Mouse (Mus musculus): Measurements from ENCODE around the gene Nuak2.

Gene Nuak2

DNA sequence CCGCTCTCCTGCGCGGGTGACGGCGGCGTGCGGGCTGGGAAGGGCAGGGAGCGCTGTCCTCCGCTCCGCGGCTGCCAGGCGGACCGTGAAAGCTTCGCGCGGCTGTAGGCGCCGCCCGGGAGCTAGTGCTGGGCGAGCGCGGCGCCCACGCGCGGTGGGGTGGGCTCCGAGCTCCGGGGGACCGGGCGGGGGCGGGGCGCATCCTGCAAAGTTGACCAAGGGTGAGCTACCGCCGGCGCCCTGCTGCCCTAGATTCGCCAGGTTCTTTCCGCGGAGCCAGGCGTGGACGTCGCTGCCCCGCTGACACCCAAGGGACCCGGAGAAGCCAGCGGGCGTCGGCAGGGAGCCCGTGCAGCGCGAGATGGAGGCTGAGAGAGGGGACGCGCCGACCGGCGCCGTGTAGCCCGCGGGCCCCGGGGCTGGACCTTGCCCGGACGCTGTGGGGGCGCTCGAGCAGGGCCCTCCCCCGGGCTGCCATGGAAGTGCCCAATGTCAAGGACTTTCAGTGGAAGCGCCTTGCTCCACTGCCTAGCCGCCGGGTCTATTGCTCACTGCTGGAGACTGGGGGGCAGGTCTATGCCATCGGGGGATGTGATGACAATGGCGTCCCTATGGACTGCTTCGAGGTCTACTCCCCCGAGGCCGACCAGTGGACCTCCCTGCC is 17.0 kb upstream of the Nuak2 start:
- WGBS = 2% methylated on average over 66 of the region's 71 CpGs

DNA sequence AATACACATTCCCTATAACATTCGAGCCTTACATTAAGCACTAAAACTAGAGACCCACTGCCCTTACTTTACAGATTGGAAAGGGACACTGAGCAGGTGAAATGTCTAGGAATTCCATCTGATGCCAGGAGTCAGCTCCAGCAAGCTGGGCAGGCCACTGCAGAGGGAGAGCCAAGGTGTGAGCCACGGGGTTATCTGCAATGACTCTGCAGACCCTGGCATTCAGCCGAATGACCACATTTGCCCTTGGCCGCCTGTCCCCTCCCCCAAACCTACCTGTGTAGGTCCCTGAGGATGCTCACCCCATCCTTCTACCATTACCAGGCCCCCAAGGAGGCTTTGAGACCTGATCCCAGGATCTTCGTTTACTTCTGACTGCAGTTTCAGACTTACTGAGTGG is 16.2 kb upstream of the Nuak2 start:
- 92% methylated on average over 5 of the region's 5 CpGs for WGBS

DNA sequence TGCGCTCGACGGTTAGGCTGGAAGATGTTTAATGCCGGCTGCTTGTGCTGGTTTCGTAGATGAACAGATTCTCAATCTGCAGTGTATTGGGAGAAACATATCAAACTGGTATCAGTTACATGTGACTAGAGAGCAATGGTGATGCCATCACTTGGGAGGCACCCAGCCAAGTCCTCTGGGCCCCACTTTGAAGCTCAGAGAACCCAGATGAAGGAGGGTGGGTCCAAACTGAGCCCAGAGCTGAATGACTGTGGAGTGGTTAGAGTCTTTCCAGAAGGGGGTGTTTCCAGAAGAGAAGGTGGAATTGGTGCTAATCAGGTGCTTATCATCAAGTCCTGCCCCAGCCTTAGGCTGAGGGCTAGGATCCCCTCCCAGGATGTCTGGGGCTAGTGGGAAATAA is 14.7 kb upstream of the Nuak2 start:
- 89% methylated on average over 5 of the region's 5 CpGs for WGBS

DNA sequence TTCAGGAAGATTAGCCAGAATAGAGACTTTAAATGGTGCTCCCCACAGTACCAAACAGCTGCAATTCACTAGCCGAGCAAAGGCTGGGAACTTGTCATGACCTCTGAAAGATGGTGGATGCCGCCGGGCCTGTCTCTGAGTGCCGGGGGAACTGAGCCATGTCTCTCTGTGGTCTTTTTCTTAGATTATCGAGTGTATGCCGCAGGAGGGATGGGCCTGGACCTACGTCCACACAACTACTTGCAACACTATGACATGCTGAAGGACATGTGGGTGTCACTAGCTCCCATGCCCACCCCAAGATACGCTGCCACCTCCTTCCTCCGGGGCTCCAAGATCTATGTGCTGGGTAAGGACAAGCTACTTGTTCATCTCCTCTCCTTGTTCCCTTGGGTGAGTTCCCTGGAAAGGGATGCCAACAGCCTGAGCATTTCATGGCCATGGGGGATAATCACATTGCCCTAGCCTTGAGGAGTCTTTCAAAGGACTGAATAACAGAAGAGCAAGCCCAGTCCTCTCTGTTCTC is 13.5 kb upstream of the Nuak2 start:
- 92% methylated on average over 9 of the region's 9 CpGs for WGBS

DNA sequence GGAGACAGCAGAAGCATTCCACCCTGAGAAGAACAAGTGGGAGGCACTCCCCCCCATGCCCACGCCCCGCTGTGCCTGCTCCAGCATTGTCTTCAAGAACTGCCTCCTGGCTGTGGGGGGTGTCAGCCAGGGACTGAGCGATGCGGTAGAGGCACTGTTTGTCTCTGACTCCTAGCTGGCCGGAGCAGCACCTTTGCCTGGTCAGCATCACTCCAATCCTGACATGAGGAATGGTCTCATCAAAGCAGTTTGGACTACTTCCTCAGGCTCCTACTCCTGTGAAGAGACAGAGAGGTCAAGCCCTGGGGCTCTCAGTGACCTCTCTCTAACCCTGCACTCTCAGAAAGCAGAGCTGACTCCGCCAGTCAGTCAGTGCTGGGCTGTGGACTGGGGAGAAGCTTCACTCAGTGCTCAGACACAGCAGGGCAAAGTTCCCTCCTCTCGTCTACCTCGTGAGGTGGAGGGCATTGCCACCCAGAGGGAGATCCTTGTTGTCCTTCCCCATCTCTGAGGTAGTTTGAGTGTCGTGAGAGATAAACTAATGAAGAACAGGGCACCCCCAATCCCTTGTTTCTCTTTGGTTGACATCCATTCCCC is 11.2 kb upstream of the Nuak2 start:
- WGBS = 83% methylated on average over 9 of the region's 9 CpGs

DNA sequence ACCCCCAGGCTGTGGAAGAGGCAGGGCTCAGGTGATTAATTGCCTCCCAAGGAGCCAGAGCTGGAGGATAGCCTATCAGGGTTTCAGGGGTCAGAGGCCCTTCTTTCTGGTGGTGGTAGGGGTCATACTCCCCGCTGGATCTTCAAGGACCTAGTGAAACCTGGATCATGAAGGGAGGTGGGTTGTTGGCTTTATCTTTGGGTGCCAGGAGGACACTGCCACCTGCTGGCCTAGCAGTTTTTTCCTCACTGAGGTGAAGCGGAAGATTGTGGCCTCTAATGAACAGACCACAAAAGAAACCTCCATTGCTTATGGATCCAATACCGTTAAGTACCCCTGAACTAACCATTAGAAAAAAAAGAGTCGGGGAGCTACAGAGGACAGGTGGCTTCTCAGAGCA is 9.8 kb upstream of the Nuak2 start:
- 56% methylated on average over 4 of the region's 4 CpGs for WGBS

DNA sequence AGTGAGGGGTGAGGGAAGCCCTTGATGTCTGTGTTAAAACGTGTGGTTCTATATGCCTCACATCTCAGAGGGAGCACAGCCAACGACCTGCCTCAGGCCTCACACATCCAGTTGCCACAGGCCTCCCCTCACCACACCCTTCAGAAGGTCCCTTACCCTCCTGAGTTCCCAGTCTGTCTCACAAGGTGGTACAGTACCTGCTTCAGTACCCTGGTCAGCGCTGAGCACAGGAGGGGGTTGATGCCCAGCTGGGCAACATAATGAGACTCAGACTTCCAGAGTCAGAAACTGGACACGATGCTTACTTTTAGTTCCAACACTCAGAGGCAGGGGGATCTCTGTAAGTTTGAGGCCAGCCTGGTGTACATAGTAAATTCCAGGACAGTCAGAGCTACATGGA is 9.1 kb upstream of the Nuak2 start:
- WGBS = 60% methylated on average over 4 of the region's 4 CpGs

DNA sequence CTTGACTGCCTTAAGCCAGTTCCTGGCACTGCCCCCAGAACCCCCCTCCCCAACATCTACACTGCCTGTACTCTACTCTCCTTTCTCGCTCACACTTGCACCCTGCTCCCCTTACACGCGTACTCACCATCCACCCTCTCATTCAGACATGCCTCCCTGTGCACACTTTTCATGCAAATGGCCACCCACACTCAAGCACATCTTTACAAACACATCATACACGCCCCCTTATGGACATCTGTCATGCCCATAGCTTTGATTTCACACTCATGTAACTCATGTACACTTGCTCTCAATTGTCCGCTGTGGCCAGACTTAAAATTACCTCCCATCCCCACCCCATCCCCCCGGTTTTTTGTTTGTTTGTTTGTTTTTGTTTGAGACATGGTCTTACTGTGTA is 8.0 kb upstream of the Nuak2 start:
- WGBS = 67% methylated on average over 6 of the region's 6 CpGs

DNA sequence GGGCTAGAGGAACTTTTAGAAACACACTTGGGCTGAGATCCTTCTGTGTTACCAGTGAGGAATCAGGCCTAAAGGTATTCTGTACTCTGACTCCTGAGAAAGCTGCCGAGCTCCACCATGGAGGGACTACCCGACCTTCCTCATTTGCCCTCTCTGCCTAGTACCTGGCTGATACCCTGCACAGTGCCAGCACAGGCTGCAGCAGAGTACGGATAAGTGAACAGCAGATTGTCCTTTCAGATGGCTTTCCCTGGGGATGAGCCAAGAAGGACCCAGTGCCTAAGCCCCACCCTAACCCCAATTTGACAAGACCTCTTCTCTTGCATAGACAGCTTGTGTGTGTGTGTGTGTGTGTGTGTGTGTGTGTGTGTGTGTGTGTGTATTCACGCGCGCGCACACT is 7.3 kb upstream of the Nuak2 start:
- WGBS = 94% methylated on average over 7 of the region's 7 CpGs

DNA sequence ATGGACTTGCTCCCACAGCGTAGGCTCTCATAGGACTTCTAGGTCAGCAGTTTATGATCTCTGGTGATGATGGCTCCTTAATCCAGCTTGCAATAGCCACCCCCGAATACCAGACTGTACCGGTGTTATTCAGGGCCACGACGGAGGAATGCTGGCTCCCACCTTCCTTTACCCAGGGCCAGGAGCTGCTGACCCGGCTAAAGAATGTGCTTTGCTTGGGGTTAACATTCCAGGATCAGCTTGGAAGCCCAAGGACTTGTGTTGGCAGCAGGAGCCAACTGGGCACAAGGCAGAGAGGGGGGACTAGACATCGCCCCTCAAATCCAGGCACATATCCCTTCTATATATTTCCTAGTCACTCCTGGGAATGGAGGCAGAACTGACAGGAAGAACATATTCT is 5.2 kb upstream of the Nuak2 start:
- 85% methylated on average over 7 of the region's 7 CpGs for WGBS

DNA sequence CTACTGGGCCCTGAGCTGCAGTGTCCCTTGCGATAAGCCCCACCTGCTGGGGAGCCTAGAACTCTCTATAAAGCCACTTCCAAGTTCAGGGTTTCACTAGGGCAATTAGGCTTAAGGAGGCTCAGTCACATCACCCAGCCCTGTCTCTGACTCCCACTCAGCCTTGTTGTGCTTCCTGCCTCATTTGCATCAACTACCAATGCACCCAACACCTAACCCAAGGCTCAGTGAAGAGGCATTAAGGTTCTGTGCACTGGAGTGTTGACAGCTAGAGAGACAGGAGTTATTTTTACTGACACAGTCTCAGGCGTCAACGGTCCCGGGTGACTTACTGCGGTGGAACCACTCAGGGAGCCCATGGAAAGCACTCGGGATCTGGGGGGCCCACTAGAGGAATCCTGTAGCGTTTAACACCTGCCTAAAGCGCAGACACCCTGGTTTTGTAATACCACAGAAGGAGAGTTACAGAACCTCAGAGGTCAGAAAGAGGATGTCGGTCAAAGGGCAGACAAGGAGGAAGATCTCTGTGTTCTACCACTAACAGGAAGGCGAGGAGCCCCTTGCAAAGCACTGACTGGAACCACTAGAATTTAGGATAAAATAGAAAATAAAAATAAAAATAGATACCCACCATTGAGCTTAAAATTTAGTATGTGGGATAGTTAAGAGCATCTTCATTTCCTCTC is 4.6 kb upstream of the Nuak2 start:
- 77% methylated on average over 10 of the region's 10 CpGs for WGBS

DNA sequence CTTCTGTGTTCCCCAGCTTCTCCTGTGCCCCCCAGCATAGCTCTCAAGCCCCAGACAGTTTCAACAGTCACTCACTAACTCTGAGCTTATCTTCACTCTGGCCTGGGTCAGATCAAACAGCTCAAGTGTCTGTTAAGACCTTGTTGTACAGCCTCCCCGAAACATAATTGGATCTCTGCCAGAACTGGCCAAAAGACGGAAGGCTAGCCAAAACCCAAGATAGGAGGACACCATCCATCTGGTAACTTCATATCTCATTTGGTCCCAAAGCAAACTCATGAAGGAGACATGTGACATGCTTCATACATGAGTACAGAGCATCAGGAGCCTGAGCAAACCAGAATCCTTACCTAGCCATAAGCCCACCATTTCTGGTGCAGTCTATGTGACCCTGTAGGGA is 3.9 kb upstream of the Nuak2 start:
- 36% methylated on average over 2 of the region's 2 CpGs for WGBS

DNA sequence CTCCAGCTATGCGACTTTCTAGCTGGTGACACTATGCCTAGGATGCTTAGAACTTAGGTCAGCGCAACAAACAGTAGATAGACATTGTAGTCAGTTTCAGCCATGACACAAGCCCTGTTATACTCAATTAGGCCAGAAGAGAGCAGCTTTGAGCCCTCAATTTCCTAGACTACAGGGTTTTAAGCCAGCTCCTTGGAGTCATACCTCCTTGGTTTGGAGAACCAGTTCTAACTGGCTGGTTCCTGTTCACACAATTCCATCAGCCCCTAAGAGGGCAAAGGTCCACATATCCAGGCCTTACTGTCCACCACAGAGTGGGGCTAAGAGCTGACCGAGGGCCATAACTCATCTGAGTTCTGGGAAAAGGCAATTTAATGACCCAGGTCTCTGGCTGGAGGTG is 3.2 kb upstream of the Nuak2 start:
- 65% methylated on average over 3 of the region's 3 CpGs for WGBS

DNA sequence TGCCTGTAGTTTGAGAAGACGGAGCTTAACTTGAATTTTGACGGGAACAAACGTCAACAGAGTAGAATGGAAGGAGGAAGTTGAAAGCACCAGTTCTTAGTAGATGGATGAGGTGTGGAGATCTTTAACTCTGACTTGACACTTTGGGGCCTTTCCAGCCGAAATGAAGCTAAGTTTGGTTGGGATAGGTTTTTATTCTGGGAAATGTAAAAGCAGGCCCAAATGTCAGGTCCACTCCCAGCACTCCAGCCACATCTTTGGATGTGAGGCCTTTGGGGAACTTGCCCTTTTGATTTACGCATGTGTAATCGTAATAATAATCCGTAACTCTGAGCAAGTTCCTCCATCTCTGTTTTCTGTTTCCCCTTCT is 684 bp downstream of the Nuak2 start:
- 55% methylated on average over 7 of the region's 7 CpGs for WGBS

DNA sequence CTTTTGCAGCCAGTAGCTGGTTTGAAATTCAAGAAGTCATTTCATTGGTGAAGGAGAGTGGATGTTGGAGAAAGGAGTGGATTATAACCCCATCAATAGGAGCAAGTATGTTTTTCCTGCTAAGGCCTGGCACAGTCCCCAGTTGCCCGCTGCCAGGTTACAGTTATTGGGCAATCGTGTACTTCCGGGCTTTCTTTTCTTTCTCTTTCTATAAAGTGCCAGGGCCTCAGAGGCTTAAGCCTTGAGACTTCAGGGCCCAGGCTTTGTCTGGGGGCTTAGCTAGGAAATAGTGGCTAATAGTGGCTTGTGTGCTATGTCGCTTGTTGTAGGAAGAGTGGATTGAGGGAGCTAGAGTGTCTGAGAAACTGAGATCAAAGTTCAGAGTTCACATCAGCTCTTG is 1.5 kb downstream of the Nuak2 start:
- 72% methylated on average over 4 of the region's 4 CpGs for WGBS

DNA sequence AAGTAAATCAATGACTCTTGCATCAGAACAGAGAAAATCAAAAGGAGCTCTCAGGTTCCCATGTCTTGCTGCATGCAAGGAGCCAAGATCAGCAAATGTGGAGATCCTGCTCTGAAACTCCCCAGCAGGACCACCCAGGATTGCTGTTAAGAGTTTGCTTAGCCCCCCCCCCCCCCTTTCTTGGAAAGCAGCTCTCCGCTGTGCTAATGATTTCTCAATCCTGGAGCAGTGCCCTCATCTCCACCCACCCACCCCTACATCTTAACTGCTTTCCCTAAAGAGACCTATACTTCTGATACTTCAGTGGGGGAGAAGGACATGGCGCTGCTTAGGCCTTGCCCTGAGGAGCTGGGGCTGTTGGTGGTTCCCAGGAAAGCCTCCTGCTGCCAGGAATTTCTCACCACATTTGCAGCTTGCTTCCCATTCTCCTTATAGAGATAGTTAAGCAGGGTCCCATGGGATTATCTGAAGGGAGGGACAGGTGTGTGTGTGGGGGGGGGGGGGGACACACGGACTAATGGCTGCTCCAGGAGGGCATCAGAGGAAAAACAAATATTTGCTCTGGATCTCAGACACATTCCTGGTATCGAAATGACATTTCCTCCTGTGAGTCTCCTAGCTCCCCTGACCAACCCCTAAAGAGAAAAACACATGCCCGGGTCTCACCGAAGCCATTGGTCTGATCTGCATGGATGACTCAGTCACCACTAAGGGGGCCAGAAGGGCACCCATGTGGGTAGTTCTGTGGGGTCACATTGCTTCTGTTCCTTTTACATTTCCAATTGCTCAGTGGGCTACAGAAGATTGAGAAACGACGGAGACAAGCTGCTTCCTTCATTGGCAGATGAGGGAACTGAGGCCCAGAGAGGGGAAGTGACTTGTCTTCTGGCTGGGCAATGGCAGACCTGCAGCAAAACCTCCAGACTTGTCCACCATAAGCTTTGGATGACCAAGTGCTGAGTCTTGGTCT is 2.3 kb downstream of the Nuak2 start:
- WGBS = 70% methylated on average over 8 of the region's 8 CpGs

DNA sequence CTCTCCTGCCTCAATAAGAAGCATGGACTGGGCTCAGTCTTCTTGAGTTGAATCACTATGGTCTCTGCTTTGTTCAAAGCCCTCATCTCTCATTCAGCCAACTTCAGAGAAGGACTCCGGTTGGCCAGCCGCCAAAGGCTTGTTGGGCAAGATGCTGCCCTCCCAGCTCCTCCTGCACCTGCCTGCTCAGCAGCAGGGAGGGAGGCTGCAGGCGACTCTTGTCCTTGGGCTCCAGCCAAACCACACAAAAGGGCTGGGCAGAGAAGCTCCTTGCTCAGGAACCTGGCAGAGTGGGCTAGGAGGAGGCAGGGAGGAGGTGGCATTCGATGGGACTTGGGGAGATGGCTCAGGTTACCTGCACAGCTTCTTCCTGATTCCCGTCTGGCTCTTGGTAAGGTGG is 3.3 kb downstream of the Nuak2 start:
- WGBS = 40% methylated on average over 5 of the region's 5 CpGs

DNA sequence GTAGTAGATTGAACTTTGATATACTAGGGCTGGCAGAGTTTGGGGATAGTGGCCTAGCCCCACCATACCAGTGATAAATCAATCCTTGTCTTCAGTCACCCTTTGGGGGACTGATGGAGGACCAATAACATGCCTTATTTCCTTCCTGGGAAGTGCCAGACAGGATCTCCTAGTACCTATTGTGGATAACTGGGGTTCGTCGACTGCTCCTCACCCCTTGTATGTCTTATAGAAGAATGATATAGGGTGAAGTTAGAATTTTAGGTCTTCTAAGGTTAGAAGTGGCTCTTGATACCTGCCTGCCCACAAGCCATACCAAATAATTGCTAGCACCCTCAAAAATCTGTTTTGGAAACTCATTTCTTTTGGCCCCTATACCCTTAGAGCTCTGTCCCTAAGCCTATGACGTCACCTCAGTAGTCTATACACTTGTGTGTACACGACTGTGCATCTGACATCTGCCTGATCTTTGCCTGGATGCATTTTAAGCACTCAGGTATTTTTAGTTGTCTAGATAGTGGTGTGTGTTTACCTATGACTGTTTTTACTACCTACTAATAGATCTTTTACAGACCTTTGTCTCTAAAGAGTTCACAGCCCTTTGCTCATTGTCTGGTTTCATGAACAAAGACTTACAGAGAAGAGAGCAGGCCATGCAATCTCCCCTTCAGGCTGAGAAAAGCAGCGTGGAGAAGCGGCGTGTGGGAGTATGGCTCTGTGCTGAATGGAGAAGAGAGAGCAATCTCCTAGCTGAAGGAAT is 6.1 kb downstream of the Nuak2 start:
- 68% methylated on average over 7 of the region's 7 CpGs for WGBS

DNA sequence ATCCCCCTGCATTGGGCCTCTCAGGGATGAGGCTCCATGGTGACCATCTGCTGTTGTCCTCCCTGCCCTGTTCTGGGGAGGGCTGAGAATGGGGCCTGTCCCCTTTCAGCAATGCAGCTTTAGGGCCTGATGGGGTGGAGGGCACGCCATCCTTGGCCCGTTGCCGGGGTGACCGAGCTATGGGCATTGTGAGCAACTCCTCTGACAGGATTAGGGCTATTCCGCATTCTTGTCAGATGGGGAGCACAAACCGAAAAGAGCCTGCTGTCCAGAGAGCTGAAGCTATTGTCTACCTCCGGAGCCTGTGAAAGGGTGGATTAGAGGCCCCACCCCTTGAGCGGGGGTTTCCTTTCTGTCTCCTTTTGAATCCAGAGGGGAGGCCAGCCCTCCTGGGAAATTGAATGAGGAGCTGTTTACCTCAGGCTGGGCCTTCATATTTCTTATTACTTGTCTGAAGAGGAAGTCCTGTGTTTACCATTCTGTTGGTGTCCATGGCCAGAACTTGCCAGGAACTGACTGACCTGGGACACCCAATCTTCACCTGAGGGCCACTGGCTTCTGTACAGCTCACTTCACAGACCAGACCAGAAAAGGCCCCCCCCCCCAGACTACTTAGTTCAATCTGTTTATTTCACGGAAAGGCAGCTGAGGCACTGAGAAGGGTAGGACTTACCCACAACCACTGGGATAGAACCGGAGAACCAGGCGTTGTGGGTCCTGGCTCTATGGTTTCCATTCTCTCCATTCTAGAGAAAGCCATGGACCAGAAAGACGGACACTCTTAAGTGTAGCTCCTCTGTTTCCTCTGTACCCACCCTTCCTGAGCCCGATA is 7.0 kb downstream of the Nuak2 start:
- 52% methylated on average over 13 of the region's 13 CpGs for WGBS

DNA sequence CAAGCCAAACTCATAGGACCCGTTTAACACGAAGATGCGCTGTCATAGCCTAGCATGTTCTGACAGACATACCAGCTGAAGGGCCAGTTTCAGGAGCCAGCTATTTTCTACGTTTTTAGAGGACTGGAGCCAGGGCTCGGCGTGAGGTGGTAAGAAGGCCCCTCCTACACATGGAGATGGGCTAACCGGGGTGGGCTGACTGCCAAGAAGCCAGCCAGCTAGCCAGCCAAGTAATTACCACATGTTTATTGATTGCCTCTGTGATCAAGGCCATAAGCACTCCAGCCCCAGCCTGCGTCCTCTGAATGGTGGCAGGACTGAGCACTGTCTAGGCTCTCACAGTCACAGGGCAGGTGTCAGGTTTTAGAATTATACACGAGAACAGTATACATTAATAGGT is 10.9 kb downstream of the Nuak2 start:
- 57% methylated on average over 9 of the region's 9 CpGs for WGBS
